Mouse (Mus musculus) hematopoietic stem cell, adult 5-6 weeks (primary cell): Measurements from ENCODE around the gene Ikzf3. TPM values are rescaled to one million over a fixed set of nuclear protein-coding genes. Genes with fewer than 3 reads are reported as not detected.

Experiments
- ATAC-seq, 2 experiments: fragments of 125-278 bp in 1 of 2; replicated peaks in 1 of 2; 2 replicates each; pipeline ENCODE4 v1.8.0; 2016 to 2017; ENCODE audit warnings: inconsistent platforms in 2 of 2, mild to moderate bottlenecking in 2 of 2, moderate number of reproducible peaks in 2 of 2, low read depth in 1 of 2, moderate TSS enrichment in 1 of 2; ENCODE audit not compliant: low FRiP score in 2 of 2, poor library complexity in 2 of 2, severe bottlenecking in 2 of 2, insufficient read depth in 1 of 2, low TSS enrichment in 1 of 2
- total RNA-seq: library from RNA; stranded (forward); fragments of 172-1452, 232-1000 nt; gene quantifications from 2 replicates; pipeline ENCODE4 v1.2.3, GENCODE M21; 2017

The Ikzf3 gene
- total RNA-seq, 1 experiment from 2014 or later, result 0.89 TPM

DNA sequence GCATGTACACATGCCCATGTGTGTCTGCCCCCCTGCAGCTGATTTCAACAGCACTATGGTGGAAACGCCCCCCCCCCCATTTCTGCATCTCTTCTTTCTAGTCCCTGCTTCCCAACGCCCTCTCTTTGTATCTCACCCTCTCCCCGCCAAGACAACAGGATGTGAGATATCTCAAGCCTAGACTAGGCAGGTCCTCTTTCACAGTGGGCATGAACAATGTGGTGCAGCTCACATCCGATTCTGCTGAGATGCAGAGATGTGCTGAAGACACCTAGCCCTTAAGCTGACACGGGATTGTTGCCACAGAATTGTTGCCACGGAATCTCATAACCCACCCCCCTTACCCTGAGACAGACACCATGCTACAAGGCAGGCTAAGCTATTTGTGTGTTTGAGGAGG lies 81.3 kb downstream of the Ikzf3 start:
- no peak for ATAC-seq

DNA sequence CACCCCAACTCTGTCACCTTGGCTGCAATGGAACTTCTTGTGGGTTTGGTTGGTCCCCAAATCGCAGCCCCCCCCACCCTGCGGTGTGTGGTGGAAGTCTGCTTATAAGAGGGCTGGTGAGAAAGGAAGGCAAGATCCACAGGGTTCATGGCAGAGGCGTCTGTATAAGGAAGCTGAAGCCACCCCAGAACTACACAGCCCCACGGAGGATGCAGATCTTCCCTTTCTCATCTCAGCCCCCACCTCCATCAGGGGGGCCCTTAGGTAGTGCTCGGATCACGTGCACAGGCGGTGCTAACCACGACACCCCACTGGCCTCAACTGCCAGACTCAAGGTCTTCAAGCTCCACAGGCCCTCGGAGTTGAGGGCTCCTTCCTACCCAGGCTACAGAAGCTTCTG lies 81.9 kb downstream of the Ikzf3 start:
- no peak for ATAC-seq

DNA sequence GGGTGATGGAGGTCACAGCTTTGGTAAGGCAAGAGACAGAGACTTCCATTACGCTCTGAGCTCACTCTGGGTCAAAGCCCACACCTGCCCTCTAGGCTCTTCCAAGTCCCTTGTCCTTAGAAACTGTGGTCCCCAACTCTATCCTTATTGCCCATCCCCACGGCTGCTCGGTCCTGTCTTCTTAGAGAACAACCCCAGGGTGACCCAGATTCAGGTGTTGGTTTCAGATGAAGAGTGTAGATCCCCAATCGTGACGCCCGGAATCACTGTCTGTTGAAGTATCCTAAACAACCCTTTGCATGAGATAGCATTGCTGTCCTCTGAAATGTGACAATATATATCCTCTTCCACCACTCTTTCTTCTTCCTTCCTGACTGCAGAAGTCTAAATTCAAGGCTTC lies 83.6 kb downstream of the Ikzf3 start:
- no peak for ATAC-seq

DNA sequence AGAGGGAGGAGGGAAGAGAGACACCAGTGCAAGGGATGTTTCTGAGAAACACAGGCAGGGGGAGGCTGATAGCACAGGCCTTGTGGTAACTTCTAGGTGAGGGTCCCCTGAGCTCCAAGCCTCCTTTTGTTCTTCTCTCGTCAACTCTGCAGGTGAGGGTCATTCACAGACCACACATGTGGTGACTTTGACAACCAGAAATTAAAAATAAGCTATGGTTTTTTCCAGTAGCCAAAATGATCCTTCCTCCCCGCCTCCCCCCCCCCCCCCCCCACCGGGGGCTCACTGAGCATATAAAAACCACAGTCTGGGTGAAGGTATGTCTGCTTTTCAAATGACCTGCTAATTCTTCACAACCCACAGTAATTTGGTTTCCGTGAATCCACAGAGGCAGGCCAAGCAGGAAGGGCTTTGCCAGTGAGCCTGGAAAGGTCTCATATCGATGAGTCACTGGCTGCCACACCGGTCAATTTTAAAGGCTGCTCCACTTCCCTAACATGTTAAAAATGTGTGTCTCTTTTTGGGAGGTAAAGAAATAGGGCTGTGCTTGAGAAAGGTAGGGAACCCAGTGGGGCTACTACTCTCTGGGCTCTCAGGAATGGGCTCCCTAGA lies 84.6 kb downstream of the Ikzf3 start:
- no peak for ATAC-seq

DNA sequence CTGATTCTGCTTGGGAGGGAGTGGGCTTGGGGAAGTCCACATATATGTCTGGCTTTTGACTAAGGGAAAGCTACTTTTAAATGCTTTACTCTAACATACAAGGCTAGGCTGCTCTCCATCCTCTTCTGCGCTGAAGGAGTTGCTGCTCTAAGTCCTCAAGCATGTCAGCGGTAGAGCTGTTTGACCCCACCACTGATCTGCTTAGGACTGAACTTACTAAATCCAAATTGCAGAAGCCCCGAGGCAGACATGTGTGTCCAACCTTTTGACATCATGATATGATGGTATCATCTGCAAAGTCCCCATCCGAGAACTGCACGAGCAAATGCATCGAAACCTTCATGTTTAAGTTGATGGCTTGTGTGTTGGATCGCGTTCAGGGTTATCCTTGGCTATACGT lies 86.0 kb downstream of the Ikzf3 start:
- no peak for ATAC-seq

DNA sequence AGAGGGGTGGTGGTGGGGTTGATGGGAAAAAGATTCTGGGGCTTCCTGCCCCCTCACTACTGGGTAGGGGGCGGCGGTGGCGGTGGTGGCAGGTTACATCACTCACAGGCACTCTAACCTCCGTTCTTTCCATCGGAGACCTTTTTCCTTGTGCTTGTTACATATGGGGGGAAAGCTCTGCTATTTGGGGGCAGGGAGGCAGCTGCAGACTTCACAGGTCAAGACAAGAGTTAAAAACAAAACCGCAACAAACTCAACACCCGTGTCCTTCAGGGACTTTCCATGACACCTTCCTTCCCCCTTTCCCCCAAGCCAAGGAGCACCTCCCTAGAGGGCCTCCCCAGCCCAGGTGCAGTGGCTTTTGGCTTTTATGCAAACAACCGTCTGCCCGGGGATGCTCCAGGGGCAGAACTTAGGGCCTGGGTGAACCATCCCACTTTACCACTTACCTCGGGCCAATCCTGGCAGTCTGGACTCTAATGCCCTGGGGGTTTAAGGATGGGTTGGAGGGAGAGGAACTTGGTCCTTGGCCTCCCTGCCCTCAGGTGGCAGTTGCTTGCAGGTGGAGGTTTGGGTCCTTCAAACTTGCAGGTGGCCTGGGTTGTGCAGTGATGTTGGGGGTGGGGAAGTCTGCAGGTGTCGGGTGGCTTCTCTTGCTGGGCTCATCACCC lies 86.6 kb downstream of the Ikzf3 start:
- no peak for ATAC-seq

DNA sequence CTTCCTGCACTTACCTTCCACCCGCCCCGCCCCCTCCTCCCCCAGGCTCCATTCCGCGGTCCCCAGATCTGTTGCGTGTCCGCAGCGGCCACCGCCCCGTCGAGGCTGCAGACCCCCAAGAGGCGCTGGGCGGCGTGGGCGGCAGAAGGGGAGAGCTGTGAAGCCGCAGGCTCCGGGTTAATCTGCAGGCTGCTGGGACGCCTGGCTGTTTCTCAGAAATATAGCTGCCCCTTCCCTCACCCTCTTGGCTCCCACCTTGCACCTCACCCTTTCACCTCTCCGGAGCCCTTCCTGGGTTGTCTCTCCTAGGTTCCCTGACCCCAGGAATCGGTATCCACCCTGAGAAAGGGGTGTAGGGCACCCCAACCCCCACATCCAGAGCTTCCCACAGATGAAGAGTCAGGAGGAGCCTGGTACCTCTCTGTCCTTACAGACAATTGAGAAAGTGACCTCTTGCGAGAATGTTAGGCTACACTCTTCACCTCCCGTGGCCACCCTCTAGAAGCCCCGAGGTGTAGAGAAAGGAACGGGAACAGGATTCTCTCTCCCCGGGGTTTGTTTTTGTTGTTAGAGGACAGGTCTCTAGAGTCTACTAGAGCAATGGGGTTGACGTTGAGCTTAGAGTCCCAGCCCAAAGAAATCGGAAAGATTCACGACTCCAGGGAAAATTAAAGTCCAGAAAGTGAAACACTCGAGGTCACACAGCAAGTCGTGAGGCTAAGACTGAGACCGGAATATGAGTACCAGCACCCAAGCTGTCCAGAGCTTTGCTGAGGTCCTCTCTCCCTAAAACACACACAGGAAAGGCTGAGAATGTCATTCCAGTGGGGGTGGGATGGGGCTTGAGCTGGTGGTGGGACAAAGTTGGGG lies 87.5 kb downstream of the Ikzf3 start:
- 0 out of 4 replicates have a peak, but pooled peaks of 1 of the 2 experiments have one; percentile 2 for ATAC-seq

DNA sequence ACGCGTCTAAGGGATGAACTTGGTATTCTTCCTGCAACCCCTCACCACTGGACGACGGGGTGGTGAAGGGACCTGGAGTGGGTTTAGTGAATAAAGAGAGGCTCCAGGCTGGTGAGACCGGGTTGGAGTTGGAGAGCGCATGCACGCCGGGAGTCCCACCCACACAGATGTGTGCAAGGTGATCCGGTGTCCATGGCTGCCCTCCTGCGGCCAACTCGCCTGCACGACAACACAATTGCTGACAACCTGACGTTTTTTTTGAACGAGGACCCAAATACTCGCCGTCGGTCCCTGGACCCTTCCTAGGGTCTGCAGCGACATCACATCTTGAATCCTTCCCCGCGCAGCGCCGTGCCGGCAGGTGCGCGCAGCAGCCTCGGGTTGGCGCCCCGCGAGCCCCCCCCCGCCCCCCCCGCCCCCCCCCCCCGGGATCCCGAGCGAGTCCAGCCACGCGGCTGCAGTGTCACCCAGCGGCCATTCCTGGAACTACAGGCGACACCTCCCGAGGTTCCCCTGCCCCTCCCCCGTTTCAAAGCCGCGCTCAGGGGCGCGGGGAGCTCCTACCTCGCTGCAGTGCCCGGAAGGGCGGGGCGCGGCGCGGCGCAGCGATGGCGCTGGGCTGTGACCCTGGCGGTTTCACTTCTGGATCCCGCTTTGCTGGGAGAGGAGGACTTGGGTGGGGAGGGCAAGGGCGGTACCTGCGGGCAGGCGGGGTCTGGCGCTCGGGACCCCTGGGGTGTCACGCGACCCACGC lies 88.3 kb downstream of the Ikzf3 start:
- ATAC-seq, result peak; percentile 65 to 68

DNA sequence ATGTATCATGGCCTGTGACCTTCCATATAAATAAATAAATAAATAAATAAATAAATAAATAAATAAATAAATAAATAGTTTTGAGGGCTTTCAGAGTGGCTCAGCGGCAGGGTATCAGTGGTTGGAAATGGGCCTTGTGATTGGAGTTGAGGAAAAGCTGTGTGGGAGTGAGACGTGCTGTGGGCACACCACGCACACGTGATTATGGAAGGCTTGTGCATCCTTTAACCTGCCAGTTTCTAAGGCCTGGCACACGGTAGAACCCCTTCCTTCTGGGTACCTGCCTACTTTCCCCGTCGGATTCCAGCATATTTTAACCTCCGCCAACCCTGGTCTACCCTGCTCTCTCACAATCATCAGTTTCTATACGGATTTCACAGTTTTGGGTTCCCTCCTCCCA lies 88.9 kb downstream of the Ikzf3 start:
- ATAC-seq, result no peak

DNA sequence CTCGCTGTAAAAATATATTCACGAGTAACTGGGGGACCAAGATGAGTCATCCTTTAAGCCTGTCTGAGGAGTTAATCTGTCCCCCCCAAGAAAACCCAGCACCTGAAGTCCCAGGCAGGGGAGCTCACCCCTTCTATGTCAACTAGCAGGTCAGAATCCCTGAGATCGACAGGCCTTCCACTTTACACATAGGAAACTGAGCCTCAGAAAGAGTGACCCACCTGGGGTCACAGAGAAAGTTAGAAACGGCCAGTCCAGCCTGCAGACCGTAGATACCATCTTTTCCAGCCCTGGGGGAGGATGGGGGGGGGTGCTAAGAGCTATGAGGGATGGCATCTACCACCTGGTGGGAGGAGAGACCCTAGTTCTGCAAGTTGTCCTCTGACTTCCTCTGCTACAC lies 89.3 kb downstream of the Ikzf3 start:
- no peak for ATAC-seq

DNA sequence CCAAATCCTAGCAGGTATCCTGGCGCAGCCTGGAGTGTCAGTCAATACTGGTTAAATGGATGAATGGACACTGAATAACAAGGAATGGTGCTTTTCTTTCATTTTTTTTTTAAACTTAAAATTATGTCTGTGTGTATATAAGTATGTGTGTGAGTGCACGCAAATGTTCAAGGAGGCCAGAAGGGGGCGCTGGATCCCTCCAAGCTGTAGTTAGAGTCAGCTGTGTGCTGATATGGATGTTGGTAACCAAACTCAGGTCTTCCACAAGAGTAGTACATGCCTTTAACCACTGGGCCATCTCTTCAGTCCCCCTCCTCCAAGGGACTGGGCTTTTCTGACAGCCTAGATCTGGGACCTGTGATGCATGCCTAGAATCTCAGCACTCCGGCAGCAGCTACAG lies 90.3 kb downstream of the Ikzf3 start:
- ATAC-seq, result no peak

DNA sequence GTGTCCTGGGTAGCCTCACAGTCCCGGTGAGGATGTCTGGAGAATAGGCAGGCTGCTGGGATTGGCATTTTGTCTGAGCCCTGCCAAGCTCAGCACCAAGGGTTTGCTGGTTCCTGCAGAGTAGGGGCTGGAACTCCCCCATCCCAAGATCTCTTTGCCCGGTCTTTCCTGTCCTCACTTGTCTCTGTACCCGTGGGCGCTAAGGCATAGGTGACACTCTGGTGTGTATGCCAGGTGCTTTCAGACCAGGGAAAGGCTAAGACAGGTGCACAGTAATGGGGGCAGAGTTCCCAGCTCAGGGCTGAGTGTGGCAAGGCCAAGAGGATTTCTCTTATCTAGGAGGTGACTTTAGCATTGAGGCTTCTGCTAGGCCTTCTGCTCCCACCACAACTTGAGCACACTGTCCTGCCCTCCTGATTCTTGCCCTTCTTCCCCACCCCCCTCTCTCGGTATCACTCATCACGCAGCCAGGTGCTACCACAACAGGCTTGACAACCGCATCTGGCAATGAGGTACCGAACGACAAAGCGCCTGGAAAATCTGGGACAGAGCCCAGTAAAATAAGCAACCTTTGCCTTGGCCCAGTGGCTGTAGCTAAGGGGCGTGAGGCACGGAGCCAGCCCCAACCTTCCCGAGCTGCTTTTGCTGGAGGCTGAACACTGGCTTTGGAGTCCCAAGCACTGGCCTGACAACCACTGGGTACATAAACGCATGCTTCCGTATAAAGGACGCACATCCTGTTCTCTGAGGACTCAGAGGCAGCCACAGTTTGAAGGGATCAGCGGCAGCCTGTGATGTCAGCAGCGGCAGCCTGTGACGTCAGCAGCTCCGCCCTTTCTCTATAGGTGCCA lies 95.7 kb downstream of the Ikzf3 start:
- no peak for ATAC-seq

DNA sequence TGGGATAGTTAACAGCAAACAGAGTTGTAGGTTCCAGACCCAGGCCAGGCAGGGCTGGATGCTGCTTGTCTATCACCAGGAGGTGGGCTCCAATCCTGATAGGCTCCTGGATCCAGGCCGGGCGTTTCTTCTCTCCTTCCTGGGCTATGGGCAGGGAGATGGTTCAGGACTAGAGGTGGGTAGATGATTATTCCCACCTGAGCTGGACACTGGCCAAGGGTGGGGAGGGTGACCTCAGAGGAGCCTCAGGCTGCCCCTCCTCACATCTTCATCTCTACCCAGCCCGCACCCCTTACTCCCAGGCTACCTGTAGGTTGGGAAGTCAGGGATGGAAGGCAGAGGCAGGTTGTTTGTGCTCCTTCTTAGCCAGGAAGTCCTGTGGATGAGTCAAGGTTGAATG lies 96.4 kb downstream of the Ikzf3 start:
- ATAC-seq, result no peak

DNA sequence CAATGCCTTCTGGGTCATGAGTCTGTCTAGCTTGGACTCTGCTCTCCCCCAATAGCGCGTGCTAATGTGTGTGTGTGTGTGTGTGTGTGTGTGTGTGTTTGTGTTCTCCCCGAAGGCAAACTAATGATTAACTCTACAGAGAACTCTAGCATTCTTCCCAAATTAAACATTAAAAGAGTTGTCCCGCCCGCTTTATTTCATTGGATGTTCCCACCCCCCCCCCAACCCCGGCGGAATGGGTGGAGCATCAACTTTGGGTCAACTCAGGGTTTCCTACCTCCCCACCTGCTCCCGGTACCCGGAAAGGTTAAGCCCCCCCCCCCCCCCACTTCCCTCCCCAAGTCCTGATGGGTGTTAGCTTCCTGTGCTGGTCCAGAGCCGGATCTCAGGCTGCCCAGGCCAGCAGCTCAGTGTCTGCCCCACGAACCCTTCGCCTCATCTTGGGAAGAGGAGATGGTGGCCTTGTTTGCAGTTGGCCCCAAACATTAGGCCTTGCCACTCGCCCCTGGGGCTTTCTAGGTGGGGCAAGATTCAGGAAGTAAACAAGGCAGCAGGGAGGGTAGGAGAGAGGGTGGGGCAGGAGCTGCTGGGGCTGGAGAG lies 97.5 kb downstream of the Ikzf3 start:
- no peak for ATAC-seq

DNA sequence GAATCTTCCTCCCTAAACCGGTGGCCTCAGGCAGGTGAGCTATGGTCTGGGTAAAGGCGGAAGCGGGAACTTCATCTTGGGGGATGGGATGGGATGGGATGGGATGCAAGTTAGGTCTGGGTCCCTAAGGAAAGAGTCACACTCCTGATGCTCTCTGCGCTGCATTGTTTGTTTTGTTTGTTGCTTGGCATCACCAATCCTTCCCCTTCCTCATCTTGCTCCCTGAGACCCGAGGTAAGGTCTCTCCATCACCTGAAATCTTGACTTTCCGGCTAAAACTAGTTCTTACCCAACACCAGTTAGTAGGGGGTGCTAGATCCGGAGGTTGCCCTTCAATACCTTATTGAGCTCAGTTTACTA lies 98.4 kb downstream of the Ikzf3 start:
- no peak for ATAC-seq

DNA sequence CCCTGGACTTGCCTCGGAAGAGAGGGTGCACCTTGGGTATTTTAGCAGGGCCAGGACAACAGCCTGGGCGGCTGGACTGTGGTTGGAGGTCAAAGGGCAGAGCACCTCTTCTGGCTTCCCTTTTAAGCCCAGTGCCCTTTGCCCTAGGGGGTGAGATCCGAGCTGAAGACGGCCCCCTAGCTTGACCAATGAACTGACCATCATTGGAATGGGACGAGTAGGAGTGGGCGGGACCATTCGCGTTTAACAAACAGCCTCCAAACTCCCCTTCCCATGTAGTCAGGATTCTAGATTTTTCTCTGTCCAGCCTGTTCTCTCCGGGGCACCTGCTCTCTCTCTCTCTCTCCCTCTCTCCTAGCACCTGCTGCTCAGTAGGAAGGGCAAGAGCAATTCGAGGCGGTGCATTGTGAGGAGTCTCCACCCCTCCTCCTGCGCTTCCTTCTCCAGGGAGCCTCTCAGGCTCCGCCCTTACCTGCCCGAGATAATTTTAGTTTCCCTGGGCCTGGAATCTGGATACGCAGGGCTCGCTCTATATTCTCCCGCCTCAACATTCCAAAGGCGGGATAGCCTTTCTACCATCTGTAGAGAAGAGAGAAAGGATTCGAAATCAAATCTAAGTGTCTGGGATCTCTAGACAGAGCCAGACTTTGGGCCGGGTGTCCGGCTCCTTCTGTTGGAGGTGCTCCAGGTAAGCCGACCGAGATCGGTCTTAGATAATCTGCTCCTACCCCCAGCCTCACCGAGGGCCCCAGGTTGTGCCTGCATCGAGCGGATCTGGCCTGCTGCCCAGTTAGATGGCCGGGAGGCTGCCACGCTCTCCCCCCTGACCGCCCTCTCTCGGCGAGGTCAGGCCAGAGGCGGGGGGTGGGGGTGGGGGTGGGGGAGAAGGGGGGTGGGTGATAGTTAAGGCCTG lies 99.0 kb downstream of the Ikzf3 start:
- no peak for ATAC-seq
